Mouse (Mus musculus) ES-Bruce4 (cell line): ENCODE results near the gene Jup. TPM values are rescaled to one million over a fixed set of nuclear protein-coding genes. Genes with fewer than 3 reads are reported as not detected.
A peak's percentile ranks its signal among the peaks of the same experiment; 100 is the strongest.

Experiments used
- H3K27ac ChIP-seq: 2 replicates; pipeline ENCODE4 v1.5.1; 2012; ENCODE audit warnings: low read length, inconsistent platforms; ENCODE audit not compliant: insufficient read depth
- H3K27me3 ChIP-seq: 2 replicates; pipeline ENCODE4 v1.6.1; 2012; ENCODE audit warnings: mild to moderate bottlenecking, low read length, inconsistent platforms; ENCODE audit not compliant: control insufficient read depth, poor library complexity, insufficient read depth, severe bottlenecking
- H3K36me3 ChIP-seq: 2 replicates; pipeline ENCODE4 v1.6.1; 2012; ENCODE audit warnings: inconsistent platforms, mild to moderate bottlenecking, low read length, moderate library complexity; ENCODE audit not compliant: control insufficient read depth, poor library complexity, insufficient read depth, severe bottlenecking
- H3K4me1 ChIP-seq: one replicate; pipeline ENCODE4 v1.8.1; 2011; ENCODE audit warnings: low read length; ENCODE audit not compliant: control insufficient read depth, insufficient read depth
- H3K4me3 ChIP-seq: 2 replicates; pipeline ENCODE4 v1.5.1; 2011; ENCODE audit warnings: low read depth, mild to moderate bottlenecking, low read length
- H3K9ac ChIP-seq: 2 replicates; pipeline ENCODE4 v1.6.1; 2012; ENCODE audit warnings: low read depth, mild to moderate bottlenecking, inconsistent platforms; ENCODE audit not compliant: poor library complexity, severe bottlenecking
- H3K9me3 ChIP-seq: replicated peaks from 2 replicates; pipeline ENCODE4 v1.6.1; 2012; ENCODE audit warnings: mild to moderate bottlenecking, low read length, inconsistent platforms; ENCODE audit not compliant: control insufficient read depth, poor library complexity, insufficient read depth, severe bottlenecking
- CTCF ChIP-seq: IDR thresholded peaks from one replicate; pipeline ENCODE4 v1.8.1; 2011; ENCODE audit warnings: low read depth, low read length
- EP300 ChIP-seq: IDR thresholded peaks from 2 replicates; pipeline ENCODE4 v1.6.1; 2011; ENCODE audit warnings: low read depth, low read length; ENCODE audit not compliant: insufficient read depth
- POLR2A ChIP-seq: IDR thresholded peaks from one replicate; pipeline ENCODE4 v1.8.1; 2011; ENCODE audit warnings: low read length; ENCODE audit not compliant: insufficient read depth
- polyA plus RNA-seq: library from polyadenylated mRNA; stranded (reverse); fragments of >200 nt; gene quantifications from 2 replicates; pipeline ENCODE4 v1.2.4, GENCODE M21; 2011; ENCODE audit warnings: low read depth; ENCODE audit not compliant: missing spikeins, insufficient read depth, insufficient read length

Jup gene
- polyA plus RNA-seq, 1 experiment, result 171 TPM

GRCm38 (mm10) chr11:100421537-100421936, 24.0 kb upstream of the Jup start:
- no peak overlapping the region for H3K4me3 ChIP-seq
- H3K36me3 ChIP-seq, result no peaks in the 10 kb centered on the region
- peak overlapping the region; percentile 11; the same call in 1 of the 2 replicates for H3K9ac ChIP-seq
- H3K9me3 ChIP-seq, result no peaks in the 10 kb centered on the region
- no peaks in the 10 kb centered on the region for H3K27me3 ChIP-seq
- H3K4me1 ChIP-seq, result peaks cover 12% of the 10 kb centered on the region
- no peak for TF ChIP-seq POLR2A
- no peak for TF ChIP-seq EP300
- no peak for TF ChIP-seq CTCF
- no peak overlapping the region for H3K27ac ChIP-seq

GRCm38 (mm10) chr11:100414914-100415822, 17.6 kb upstream of the Jup start, which contains the start of gene Fkbp10:
TSS of gene Fkbp10 (plus strand) at chr11:100415697.
- no peaks in the 10 kb centered on the region for H3K9me3 ChIP-seq
- no peaks in the 10 kb centered on the region for H3K27me3 ChIP-seq
- peak within 1 kb of the TSS; percentile 71 for H3K4me3 ChIP-seq
- peak within 1 kb of the TSS; percentile 36; the same call in 1 of the 2 replicates for H3K27ac ChIP-seq
- peak within 1 kb of the TSS; percentile 89 for H3K9ac ChIP-seq
- H3K4me1 ChIP-seq, result no peaks in the 10 kb centered on the region
- H3K36me3 ChIP-seq, result no peaks in the 10 kb centered on the region
- TF ChIP-seq EP300 (no peak), POLR2A (no peak), CTCF (no peak)

GRCm38 (mm10) chr11:100414021-100414913, 16.7 kb upstream of the Jup start, which contains the start of gene P3h4:
TSS of gene P3h4 (minus strand) at chr11:100414836.
- Histone ChIP-seq H3K4me3 (peak within 1 kb of the TSS; percentile 71), H3K27ac (peak within 1 kb of the TSS; percentile 36; the same call in 1 of the 2 replicates), H3K9ac (peak within 1 kb of the TSS; percentile 89), H3K4me1 (no peaks in the 10 kb centered on the region), H3K27me3 (no peaks in the 10 kb centered on the region), H3K9me3 (no peaks in the 10 kb centered on the region), H3K36me3 (no peaks in the 10 kb centered on the region)
- peak; percentile 60 for TF ChIP-seq CTCF
- no peak for TF ChIP-seq EP300

GRCm38 (mm10) chr11:100413541-100413940, 16.0 kb upstream of the Jup start:
- Histone ChIP-seq H3K27me3 (no peaks in the 10 kb centered on the region), H3K36me3 (no peaks in the 10 kb centered on the region), H3K9ac (peak overlapping the region; percentile 89), H3K4me3 (peak overlapping the region; percentile 71), H3K4me1 (no peaks in the 10 kb centered on the region), H3K27ac (no peak overlapping the region), H3K9me3 (no peaks in the 10 kb centered on the region)
- TF ChIP-seq EP300 (no peak), POLR2A (no peak), CTCF (no peak)

- H3K36me3 ChIP-seq, result no peaks in the 10 kb centered on the region
- H3K4me1 ChIP-seq, result no peaks in the 10 kb centered on the region
- no peaks in the 10 kb centered on the region for H3K9me3 ChIP-seq
- no peak for TF ChIP-seq EP300
- no peak for TF ChIP-seq CTCF
- no peak overlapping the region for H3K27ac ChIP-seq
- H3K27me3 ChIP-seq, result no peaks in the 10 kb centered on the region
- no peak overlapping the region for H3K4me3 ChIP-seq
- H3K9ac ChIP-seq, result no peak overlapping the region
Measured at GRCm38 (mm10) chr11:100411736-100412135, 14.2 kb upstream of the Jup start.
